Mouse (Mus musculus) intestine, embryonic 15.5 days (tissue): ENCODE data around the gene C1s1. TPM values are rescaled to one million over a fixed set of nuclear protein-coding genes. Genes with fewer than 3 reads are reported as not detected.
"Not testable (repeated sequence)": the region's sequence is repeated elsewhere in the genome, so short reads cannot be mapped to it uniquely, and the experiment has no call there.

Experiments
- ATAC-seq: fragments of 200-750 bp; cut with Nextera tagmentation; 2 replicates; pipeline ENCODE4 v1.8.0; 2017; ENCODE audit warnings: moderate TSS enrichment, moderate library complexity
- H3K27ac ChIP-seq: fragments of 300-500 bp; sonication (generic); 2 replicates; pipeline ENCODE4 v1.5.1; 2015; ENCODE audit warnings: mild to moderate bottlenecking, inconsistent platforms
- H3K27me3 ChIP-seq: fragments of 300-500 bp; sonication (generic); replicated peaks from 2 replicates; pipeline ENCODE4 v1.6.1; 2015; ENCODE audit warnings: inconsistent platforms
- H3K36me3 ChIP-seq: fragments of 300-500 bp; sonication (generic); 2 replicates; pipeline ENCODE4 v1.6.1; 2015; ENCODE audit warnings: inconsistent platforms
- H3K4me1 ChIP-seq: fragments of 300-500 bp; sonication (generic); replicated peaks from 2 replicates; pipeline ENCODE4 v1.6.1; 2015; ENCODE audit warnings: inconsistent platforms
- H3K4me2 ChIP-seq: fragments of 300-500 bp; sonication (generic); replicated peaks from 2 replicates; pipeline ENCODE4 v1.6.1; 2015; ENCODE audit warnings: mild to moderate bottlenecking, inconsistent platforms
- H3K4me3 ChIP-seq: fragments of 300-500 bp; sonication (generic); replicated peaks from 2 replicates; pipeline ENCODE4 v1.5.1; 2015; ENCODE audit warnings: inconsistent platforms
- H3K9ac ChIP-seq: fragments of 300-500 bp; sonication (generic); 2 replicates; pipeline ENCODE4 v1.6.1; 2015; ENCODE audit warnings: inconsistent platforms
- H3K9me3 ChIP-seq: fragments of 300-500 bp; sonication (generic); 2 replicates; pipeline ENCODE4 v1.6.1; 2016; ENCODE audit warnings: inconsistent platforms
- WGBS: fragments of 180-500 bp; shearing (Covaris S2); methylation state at CpG from one replicate; pipeline ENCODE4 v1.1.7; 2015; 5-methylcytosine and 5-hydroxymethylcytosine counted together
- polyA plus RNA-seq: library from polyadenylated mRNA; unstranded; fragments of >200 nt; fragmentation: Nextera tagmentation; extraction: Ambion mirVana; gene quantifications from 2 replicates; pipeline ENCODE4 v1.2.1, GENCODE M21; 2015

The C1s1 gene
- 5.4 and 5.8 TPM in 2 replicates for polyA plus RNA-seq

DNA sequence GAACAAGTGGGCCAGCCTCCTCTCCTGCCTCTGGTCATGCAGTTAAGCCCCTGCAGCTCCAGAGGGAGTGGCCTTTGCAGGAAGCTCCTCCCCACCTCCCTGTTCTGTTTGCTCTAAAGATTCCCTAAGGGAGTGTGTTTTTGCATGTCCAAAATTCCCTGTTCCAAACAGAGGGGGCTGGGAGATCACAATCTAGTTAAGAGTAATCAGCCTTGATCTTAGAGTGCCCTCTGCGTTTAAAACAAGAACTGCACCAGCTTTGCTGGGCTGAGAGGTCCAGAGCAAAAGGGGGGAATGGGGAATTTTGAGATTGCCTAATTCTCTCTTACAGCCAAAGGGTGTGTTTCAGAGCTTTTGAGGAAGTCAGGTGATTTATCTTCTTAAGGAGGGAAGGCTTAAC lies at the start of gene C1s1:
C1s1 (minus strand) TSS at position 76 of the 400 bp plus-strand sequence.
- not testable (repeated sequence) for H3K4me2 ChIP-seq, H3K27ac ChIP-seq, H3K4me1 ChIP-seq, H3K36me3 ChIP-seq, H3K4me3 ChIP-seq, H3K9me3 ChIP-seq, H3K27me3 ChIP-seq, H3K9ac ChIP-seq
- ATAC-seq: peak; percentile 63
- WGBS: 0% methylated on average over 1 of the region's 1 CpGs

DNA sequence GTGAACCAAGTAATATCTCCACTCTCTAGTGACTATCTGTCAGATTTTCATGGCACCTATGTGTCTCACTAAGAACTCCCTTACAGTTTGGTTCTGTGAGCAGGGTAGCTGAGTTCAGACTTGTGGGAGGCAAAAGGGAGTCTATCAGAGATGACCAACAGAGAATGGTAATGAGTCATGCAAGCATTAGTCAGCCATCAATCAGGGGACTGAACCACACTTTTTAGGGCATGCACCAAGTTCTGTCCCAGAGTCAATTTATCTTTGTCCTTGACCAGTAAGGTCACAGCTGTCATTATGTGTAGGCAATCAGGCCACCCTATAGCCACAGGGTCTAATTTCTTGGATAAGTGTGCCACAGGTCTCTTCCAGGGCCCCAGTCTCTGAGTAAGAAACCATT lies 46.6 kb upstream of the C1s1 start:
- Histone ChIP-seq H3K4me1 (no peaks in the 10 kb centered on the region), H3K9me3 (no peaks in the 10 kb centered on the region), H3K4me2 (no peak overlapping the region), H3K4me3 (no peak overlapping the region), H3K27me3 (no peaks in the 10 kb centered on the region), H3K9ac (no peak overlapping the region), H3K27ac (no peak overlapping the region), H3K36me3 (no peaks in the 10 kb centered on the region)
- ATAC-seq: no peak

DNA sequence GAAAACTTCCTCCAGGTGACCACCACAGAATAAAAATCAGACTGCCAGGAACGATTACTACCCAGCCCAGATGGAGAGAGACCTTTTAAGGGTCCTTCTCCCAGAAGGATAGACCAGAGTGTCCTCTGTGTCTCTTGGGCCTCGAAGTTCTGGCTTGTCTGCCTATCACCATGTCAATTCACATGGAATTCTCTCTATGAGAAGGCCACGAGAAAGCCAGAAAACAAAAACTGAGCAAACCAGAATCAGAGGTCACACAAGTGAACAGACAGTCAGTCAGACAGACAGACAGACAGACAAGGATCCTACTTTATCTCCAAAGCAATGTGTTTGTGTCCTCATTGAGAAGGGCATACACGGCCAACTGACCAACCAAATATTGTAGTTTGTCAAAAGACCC lies 44.1 kb upstream of the C1s1 start:
- 82% methylated on average over 4 of the region's 4 CpGs for WGBS
- H3K9me3 ChIP-seq: no peaks in the 10 kb centered on the region
- H3K4me1 ChIP-seq: no peaks in the 10 kb centered on the region
- no peak overlapping the region for H3K27ac ChIP-seq
- H3K4me3 ChIP-seq: no peak overlapping the region
- no peak for ATAC-seq
- H3K36me3 ChIP-seq: no peaks in the 10 kb centered on the region
- H3K4me2 ChIP-seq: no peak overlapping the region
- no peak overlapping the region for H3K9ac ChIP-seq
- H3K27me3 ChIP-seq: no peaks in the 10 kb centered on the region

DNA sequence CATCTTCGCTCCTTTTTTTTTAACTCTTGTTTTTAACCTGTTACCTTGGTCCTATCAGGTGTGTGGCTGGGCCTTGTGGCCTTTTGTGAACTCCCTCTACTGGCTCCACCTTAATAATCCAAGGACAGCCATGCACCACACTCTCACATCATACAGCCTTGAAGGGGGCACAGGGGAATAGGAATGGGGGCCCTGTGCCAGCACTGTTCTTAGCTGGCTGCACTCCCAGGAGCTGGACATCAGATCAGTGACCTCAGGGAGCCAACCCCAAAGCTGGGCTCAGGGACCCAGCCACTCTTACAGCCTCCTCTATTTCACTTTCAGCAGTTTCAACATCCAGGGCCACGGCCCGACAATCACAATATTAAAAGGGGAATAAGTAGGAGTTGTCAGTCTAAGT lies 43.6 kb upstream of the C1s1 start:
- 83% methylated on average over 3 of the region's 3 CpGs for WGBS
- H3K4me3 ChIP-seq: no peak overlapping the region
- no peaks in the 10 kb centered on the region for H3K4me1 ChIP-seq
- no peaks in the 10 kb centered on the region for H3K9me3 ChIP-seq
- no peak for ATAC-seq
- no peaks in the 10 kb centered on the region for H3K27me3 ChIP-seq
- H3K4me2 ChIP-seq: no peak overlapping the region
- no peak overlapping the region for H3K27ac ChIP-seq
- no peak overlapping the region for H3K9ac ChIP-seq
- H3K36me3 ChIP-seq: no peaks in the 10 kb centered on the region

DNA sequence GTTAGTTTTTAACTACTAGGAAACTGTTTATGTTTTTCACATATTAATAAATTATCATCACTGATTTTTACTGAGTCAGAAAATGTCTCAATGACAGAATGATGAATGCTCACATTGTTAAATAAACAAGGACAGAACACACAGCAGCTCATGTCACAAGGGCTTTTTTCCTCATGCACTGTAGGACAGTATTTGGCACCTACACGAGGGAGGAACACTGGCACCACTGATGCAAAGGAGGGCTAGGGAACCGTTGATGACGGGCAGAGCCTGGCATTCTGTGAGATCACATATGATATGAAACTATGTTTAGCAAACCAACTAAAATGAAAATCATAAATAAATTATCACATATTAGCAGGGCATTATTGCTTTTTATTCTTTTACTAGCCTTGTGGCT lies 42.8 kb upstream of the C1s1 start:
- H3K4me3 ChIP-seq: no peak overlapping the region
- ATAC-seq: no peak
- H3K27me3 ChIP-seq: no peaks in the 10 kb centered on the region
- no peak overlapping the region for H3K27ac ChIP-seq
- 70% methylated on average over 3 of the region's 3 CpGs for WGBS
- H3K4me2 ChIP-seq: no peak overlapping the region
- H3K9ac ChIP-seq: no peak overlapping the region
- no peaks in the 10 kb centered on the region for H3K36me3 ChIP-seq
- no peaks in the 10 kb centered on the region for H3K4me1 ChIP-seq
- H3K9me3 ChIP-seq: no peaks in the 10 kb centered on the region

DNA sequence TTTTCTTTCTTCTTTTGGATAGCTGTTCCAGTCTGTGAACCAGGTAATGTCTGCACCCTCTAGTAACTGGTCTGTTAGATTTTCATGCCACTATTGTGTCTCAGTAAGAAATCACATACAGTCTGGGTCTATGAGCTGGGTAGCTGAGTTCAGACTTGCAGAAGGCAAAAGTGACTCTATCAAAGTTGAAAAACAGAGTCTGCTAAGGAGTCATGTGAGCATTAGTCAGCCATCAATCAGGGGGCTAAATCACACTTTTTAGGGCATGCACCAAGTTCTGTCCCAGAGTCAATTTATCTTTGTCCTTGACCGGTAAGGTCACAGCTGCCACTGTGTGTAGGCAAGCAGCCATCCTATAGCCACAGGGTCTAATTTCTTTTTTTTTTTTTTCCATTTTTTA lies 40.1 kb upstream of the C1s1 start:
- H3K9me3 ChIP-seq: no peaks in the 10 kb centered on the region
- no peak overlapping the region for H3K4me3 ChIP-seq
- H3K36me3 ChIP-seq: no peaks in the 10 kb centered on the region
- no peak overlapping the region for H3K9ac ChIP-seq
- no peaks in the 10 kb centered on the region for H3K4me1 ChIP-seq
- H3K27me3 ChIP-seq: no peaks in the 10 kb centered on the region
- 100% methylated on average over 1 of the region's 1 CpGs for WGBS
- H3K4me2 ChIP-seq: no peak overlapping the region
- no peak overlapping the region for H3K27ac ChIP-seq
- no peak for ATAC-seq

DNA sequence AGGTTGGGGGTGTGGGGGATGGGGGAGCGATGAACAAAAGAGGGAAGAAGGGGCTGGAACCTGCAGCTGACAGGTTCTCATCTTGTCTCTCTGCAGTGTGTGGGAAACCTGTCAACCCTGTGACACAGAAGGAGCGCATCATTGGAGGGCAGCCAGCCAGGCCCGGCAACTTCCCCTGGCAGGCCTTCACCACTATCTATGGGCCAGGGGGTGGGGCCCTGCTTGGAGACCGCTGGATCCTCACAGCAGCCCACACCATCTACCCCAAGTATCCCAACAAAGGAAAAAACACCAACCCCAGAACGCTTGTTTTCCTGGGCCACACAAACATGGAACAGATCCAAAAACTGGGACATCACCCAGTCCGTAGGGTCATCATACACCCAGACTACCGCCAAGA lies 38.0 kb upstream of the C1s1 start:
- 83% methylated on average over 6 of the region's 7 CpGs for WGBS

DNA sequence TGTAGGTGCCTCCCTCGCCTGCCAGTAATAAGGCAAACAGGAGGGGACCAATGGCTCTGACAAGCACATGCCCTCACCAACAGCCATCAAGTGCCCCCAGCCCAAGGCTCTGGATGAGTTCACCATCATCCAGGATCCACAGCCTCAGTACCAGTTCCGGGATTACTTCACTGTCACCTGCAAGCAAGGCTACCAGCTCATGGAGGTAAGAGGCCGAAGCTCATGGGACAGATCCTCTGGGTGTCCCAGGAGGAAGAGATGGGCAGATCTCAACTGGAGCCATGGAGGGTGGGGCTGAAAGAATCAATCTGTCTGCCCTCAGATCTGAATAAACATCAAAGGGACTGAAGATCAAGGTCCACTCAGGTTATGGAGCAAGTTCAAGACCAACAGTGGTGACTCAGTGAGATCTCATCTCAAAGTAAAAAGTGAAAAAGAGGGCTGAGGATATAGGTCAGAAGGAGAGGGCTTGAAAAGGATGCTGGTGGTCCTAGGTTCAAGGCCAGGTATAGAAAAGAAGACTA lies 33.1 kb upstream of the C1s1 start:
- H3K9me3 ChIP-seq, H3K27ac ChIP-seq, H3K36me3 ChIP-seq, H3K9ac ChIP-seq, H3K4me2 ChIP-seq, H3K27me3 ChIP-seq, H3K4me3 ChIP-seq, ATAC-seq, H3K4me1 ChIP-seq: not testable (repeated sequence)
- WGBS: 75% methylated on average over 3 of the region's 3 CpGs

More for the DNA sequence above, 38.0 kb upstream of the C1s1 start:
- not testable (repeated sequence) for H3K9ac ChIP-seq, H3K4me2 ChIP-seq, H3K4me1 ChIP-seq, H3K4me3 ChIP-seq, ATAC-seq, H3K36me3 ChIP-seq, H3K27ac ChIP-seq, H3K9me3 ChIP-seq, H3K27me3 ChIP-seq

DNA sequence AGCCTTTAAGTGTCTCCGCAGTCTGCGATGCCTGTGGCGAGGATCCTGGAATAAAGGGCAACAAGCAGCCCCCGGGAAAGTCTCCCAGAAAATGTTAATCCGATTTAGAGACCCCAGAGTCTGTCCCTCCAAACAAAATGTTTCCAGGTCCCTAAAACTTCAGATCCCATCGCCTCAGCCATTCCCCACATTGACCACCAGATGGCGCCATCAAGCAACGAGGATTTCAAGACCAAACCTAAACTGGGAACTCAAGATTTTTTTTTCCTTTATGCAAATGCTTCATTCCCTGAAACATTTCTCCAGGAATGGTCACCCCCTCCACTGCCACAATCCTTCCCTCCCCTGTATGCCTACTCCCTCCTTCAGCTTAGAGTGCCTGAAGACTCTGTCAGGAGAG lies 27.9 kb upstream of the C1s1 start, which contains the start of gene C1rb:
C1rb (plus strand) TSS at position 269 of the 400 bp plus-strand sequence.
- no peak within 1 kb of the TSS for H3K9ac ChIP-seq
- 4% methylated on average over 8 of the region's 8 CpGs for WGBS

DNA sequence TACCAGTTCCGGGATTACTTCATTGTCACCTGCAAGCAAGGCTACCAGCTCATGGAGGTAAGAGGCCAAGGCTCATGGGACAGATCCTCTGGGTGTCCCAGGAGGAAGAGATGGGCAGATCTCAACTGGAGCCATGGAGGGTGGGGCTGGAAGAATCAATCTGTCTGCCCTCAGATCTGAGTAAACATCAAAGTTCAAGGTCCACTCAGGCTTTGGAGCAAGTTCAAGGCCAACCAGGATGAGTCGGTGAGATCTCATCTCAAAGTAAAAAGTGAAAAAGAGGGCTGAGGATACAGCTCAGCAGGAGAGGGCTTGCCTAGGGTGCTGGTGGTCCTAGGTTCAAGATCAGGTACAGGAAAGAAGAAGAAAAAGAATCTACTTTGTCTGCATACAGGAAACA lies 19.5 kb upstream of the C1s1 start:
- H3K4me2 ChIP-seq, ATAC-seq, H3K4me3 ChIP-seq, H3K4me1 ChIP-seq, H3K9ac ChIP-seq, H3K27me3 ChIP-seq, H3K36me3 ChIP-seq, H3K27ac ChIP-seq, H3K9me3 ChIP-seq: not testable (repeated sequence)
- WGBS: 80% methylated on average over 2 of the region's 2 CpGs

More for the DNA sequence above, 27.9 kb upstream of the C1s1 start, which contains the start of gene C1rb:
- peak; percentile 36; the same call in 1 of the 2 replicates for ATAC-seq
- no peaks in the 10 kb centered on the region for H3K9me3 ChIP-seq
- H3K27me3 ChIP-seq: no peaks in the 10 kb centered on the region
- peak within 1 kb of the TSS; percentile 22; the same call in 1 of the 2 replicates for H3K4me2 ChIP-seq
- no peak within 1 kb of the TSS for H3K27ac ChIP-seq
- no peak within 1 kb of the TSS for H3K4me3 ChIP-seq
- H3K4me1 ChIP-seq: no peaks in the 10 kb centered on the region
- no peaks in the 10 kb centered on the region for H3K36me3 ChIP-seq

DNA sequence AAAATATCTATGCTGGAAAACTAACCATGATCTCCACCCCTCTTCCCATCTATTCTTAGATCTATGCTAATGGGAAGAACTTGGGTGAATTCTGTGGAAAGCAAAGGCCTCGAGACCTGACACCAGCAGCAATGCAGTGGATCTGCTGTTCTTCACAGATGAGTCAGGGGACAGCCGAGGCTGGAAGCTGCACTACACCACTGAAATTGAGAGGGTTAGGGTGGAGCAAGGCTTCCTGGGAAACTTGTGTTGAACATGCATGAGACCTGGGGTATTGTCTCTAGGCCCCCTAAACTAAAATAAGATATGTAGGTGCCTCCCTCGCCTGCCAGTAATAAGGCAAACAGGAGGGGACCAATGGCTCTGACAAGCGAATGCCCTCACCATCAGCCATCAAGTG lies 19.0 kb upstream of the C1s1 start:
- 86% methylated on average over 4 of the region's 4 CpGs for WGBS
- not testable (repeated sequence) for H3K27ac ChIP-seq, H3K4me3 ChIP-seq, H3K4me2 ChIP-seq, ATAC-seq, H3K9ac ChIP-seq, H3K9me3 ChIP-seq, H3K4me1 ChIP-seq, H3K27me3 ChIP-seq, H3K36me3 ChIP-seq

DNA sequence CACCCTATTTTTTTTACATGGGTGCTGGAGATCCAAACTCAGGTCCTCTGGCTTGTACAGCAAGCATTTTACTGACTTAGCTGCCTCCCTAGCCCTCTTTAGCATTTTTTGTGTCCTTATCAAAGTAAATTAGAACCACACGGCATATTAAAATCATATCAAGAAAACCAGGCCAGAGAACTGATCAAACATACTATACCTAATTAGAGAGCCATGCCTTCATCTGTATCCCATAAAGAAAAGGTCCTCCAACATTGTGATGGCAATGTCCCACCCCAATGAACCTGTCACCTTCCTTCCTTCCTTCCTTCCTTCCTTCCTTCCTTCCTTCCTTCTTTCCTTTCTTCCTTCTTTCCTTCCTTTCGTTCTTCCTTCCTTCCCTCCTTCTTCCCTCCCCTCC lies 13.8 kb upstream of the C1s1 start:
- WGBS: 77% methylated on average over 2 of the region's 2 CpGs
- H3K9me3 ChIP-seq, ATAC-seq, H3K4me1 ChIP-seq, H3K36me3 ChIP-seq, H3K27ac ChIP-seq, H3K4me2 ChIP-seq, H3K27me3 ChIP-seq, H3K4me3 ChIP-seq, H3K9ac ChIP-seq: not testable (repeated sequence)

DNA sequence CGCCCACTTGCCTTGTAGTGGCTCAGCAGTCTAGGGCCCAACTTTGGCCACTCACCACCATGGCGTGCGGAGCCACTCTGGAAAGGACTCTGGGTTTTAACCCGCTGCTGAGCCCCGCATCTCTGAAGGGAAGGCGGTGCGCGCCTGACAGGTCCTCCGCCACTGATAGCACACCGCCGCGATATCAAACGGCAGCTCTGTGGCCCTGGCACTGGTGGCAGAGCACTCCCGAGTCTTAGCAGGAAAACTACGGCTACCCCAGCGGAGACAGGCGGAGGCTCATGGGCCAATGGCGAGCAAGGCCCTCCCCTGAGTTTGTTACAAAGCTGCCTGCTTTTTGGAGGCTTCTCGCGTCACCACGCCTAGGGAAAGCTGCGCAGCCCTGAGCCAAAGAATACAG lies 10.6 kb upstream of the C1s1 start:
- Histone ChIP-seq H3K4me3 (no peak overlapping the region), H3K27me3 (no peaks in the 10 kb centered on the region), H3K9me3 (0 out of 2 replicates have a peak, but pooled peaks cover 2% of the 10 kb centered on the region), H3K27ac (no peak overlapping the region), H3K4me1 (no peaks in the 10 kb centered on the region), H3K36me3 (no peaks in the 10 kb centered on the region), H3K9ac (no peak overlapping the region), H3K4me2 (no peak overlapping the region)
- no peak for ATAC-seq
- 67% methylated on average over 22 of the region's 22 CpGs for WGBS
